Comparison of ENCODE assay signal across 22 mouse cellular contexts in the genomic region with DNA sequence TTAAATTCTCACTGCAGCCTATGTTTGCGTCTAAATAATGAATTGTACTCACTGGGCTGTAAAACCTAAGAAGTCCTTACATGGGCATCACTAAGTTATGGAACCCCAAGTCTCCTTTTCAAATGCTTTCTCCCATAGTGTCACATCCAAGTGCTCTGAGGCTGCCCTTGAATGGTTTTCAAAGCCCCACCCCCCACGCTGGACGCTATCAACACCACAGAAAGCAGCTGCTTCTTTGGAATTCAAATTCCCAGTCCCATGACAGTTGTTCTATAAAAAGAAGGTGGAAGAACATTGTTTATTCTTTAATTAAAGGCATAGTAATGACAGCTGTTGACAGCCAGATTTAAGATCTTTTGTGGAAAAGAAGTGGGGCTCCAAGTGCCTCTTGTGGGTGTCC.
A peak's percentile ranks its signal among the peaks of the same experiment; 100 is the strongest.
DNase-seq lines count a peak whose midpoint lies in the region; ATAC-seq and TF ChIP-seq lines count a peak whose summit lies in the region.
"Had no signal": no experiment of that assay in that cellular context is flagged by ENCODE, and none has a peak within 500 bp of the region (broad histone marks: within the 10 kb centered on the region; RNA-seq: fewer than 3 reads in every experiment).

No protein-coding gene starts in this region.

- H3K9ac ChIP-seq in embryonic facial prominence, embryonic 14.5 days (ENCODE audit: low read depth, low read length), result no peak overlapping the region
- no peak overlapping the region for H3K9ac ChIP-seq in kidney, postnatal 0 days (ENCODE audit: low read depth, low read length)
- H3K9ac ChIP-seq in kidney, embryonic 15.5 days, result no peak overlapping the region
- H3K9ac ChIP-seq in heart, embryonic 13.5 days, result no peak overlapping the region
- H3K9ac ChIP-seq: hindbrain, embryonic 14.5 days; limb, embryonic 12.5 days; liver, embryonic 12.5 days; stomach, embryonic 15.5 days had no signal

- 71% methylated on average over 3 of the region's 3 CpGs for WGBS in embryonic facial prominence, embryonic 14.5 days
- WGBS in embryonic facial prominence, embryonic 10.5 days, result 72% methylated on average over 3 of the region's 3 CpGs
- 48% methylated on average over 3 of the region's 3 CpGs for WGBS in kidney, postnatal 0 days
- 56% methylated on average over 3 of the region's 3 CpGs for WGBS in kidney, embryonic 15.5 days
- 36% methylated on average over 3 of the region's 3 CpGs for WGBS in heart, embryonic 13.5 days

- H3K4me3 ChIP-seq in embryonic facial prominence, embryonic 14.5 days (ENCODE audit: low read depth, low read length), result no peak overlapping the region
- H3K4me3 ChIP-seq in embryonic facial prominence, embryonic 10.5 days, result no peak overlapping the region
- H3K4me3 ChIP-seq in kidney, postnatal 0 days (replicated peaks; ENCODE audit: low read depth, low read length), result no peak overlapping the region
- H3K4me3 ChIP-seq in kidney, embryonic 15.5 days (replicated peaks), result no peak overlapping the region
- no peak overlapping the region for H3K4me3 ChIP-seq in heart, embryonic 13.5 days
- H3K4me3 ChIP-seq: gastrocnemius, adult 2 months; limb, embryonic 12.5 days; liver, embryonic 12.5 days; stomach, embryonic 15.5 days had no signal

- no peak overlapping the region for H3K4me2 ChIP-seq in embryonic facial prominence, embryonic 14.5 days (ENCODE audit: low read depth, low read length)
- H3K4me2 ChIP-seq in kidney, postnatal 0 days (ENCODE audit: low read length), result no peak overlapping the region
- no peak overlapping the region for H3K4me2 ChIP-seq in kidney, embryonic 15.5 days
- no peak overlapping the region for H3K4me2 ChIP-seq in heart, embryonic 13.5 days
- H3K4me2 ChIP-seq: hindbrain, embryonic 14.5 days; limb, embryonic 12.5 days; liver, embryonic 12.5 days; stomach, embryonic 15.5 days had no signal

- TF ChIP-seq CTCF in kidney, postnatal 0 days (IDR thresholded peaks at IDR 0.05; ENCODE audit: low read depth), result no peak

- no peak overlapping the region for H3K27ac ChIP-seq in embryonic facial prominence, embryonic 14.5 days (replicated peaks; ENCODE audit: low read depth, low read length)
- H3K27ac ChIP-seq in embryonic facial prominence, embryonic 10.5 days (replicated peaks), result no peak overlapping the region
- no peak overlapping the region for H3K27ac ChIP-seq in kidney, postnatal 0 days
- no peak overlapping the region for H3K27ac ChIP-seq in kidney, embryonic 15.5 days
- H3K27ac ChIP-seq in heart, embryonic 13.5 days (replicated peaks), result peak overlapping the region; percentile 50
- H3K27ac ChIP-seq: gastrocnemius, adult 2 months; hindbrain, embryonic 14.5 days; limb, embryonic 12.5 days; liver, embryonic 12.5 days; stomach, embryonic 15.5 days had no signal

- H3K27me3 ChIP-seq in embryonic facial prominence, embryonic 14.5 days (replicated peaks; ENCODE audit: control insufficient read depth, insufficient read depth, low read length), result no peaks in the 10 kb centered on the region
- no peaks in the 10 kb centered on the region for H3K27me3 ChIP-seq in embryonic facial prominence, embryonic 10.5 days (replicated peaks; ENCODE audit: low read depth, poor library complexity, severe bottlenecking)
- no peaks in the 10 kb centered on the region for H3K27me3 ChIP-seq in kidney, postnatal 0 days (ENCODE audit: insufficient read depth, low read length)
- H3K27me3 ChIP-seq in kidney, embryonic 15.5 days, result no peaks in the 10 kb centered on the region
- no peaks in the 10 kb centered on the region for H3K27me3 ChIP-seq in heart, embryonic 13.5 days (replicated peaks)
- H3K27me3 ChIP-seq: limb, embryonic 12.5 days; liver, embryonic 12.5 days; stomach, embryonic 15.5 days had no signal

- ATAC-seq in embryonic facial prominence, embryonic 14.5 days (ENCODE audit: low read depth), result no peak
- no peak for ATAC-seq in kidney, postnatal 0 days (replicated peaks; ENCODE audit: low FRiP score, low read depth)
- ATAC-seq in kidney, embryonic 15.5 days (replicated peaks; ENCODE audit: low FRiP score), result no peak
- peak; percentile 37; the same call in 1 of the 2 replicates for ATAC-seq in heart, embryonic 13.5 days (ENCODE audit: extremely low read depth, insufficient number of reproducible peaks, low FRiP score, low TSS enrichment)
- ATAC-seq: activated CD4-positive, CD25-positive, alpha-beta regulatory T cell, adult 4 months; intestine, embryonic 16.5 days; liver, embryonic 12.5 days; midbrain, embryonic 16.5 days had no signal

- H3K9me3 ChIP-seq in embryonic facial prominence, embryonic 14.5 days (ENCODE audit: control insufficient read depth, low read length), result no peaks in the 10 kb centered on the region
- no peaks in the 10 kb centered on the region for H3K9me3 ChIP-seq in embryonic facial prominence, embryonic 10.5 days
- no peaks in the 10 kb centered on the region for H3K9me3 ChIP-seq in kidney, postnatal 0 days (replicated peaks; ENCODE audit: low read length)
- H3K9me3 ChIP-seq in kidney, embryonic 15.5 days (replicated peaks), result no peaks in the 10 kb centered on the region
- H3K9me3 ChIP-seq in heart, embryonic 13.5 days, result no peaks in the 10 kb centered on the region
- H3K9me3 ChIP-seq: limb, embryonic 12.5 days; liver, embryonic 12.5 days; stomach, embryonic 15.5 days had no signal

- no peaks in the 10 kb centered on the region for H3K36me3 ChIP-seq in embryonic facial prominence, embryonic 14.5 days (ENCODE audit: control insufficient read depth, insufficient read depth, low read length)
- no peaks in the 10 kb centered on the region for H3K36me3 ChIP-seq in embryonic facial prominence, embryonic 10.5 days (replicated peaks)
- no peaks in the 10 kb centered on the region for H3K36me3 ChIP-seq in kidney, postnatal 0 days (ENCODE audit: insufficient read depth, low read length)
- no peaks in the 10 kb centered on the region for H3K36me3 ChIP-seq in kidney, embryonic 15.5 days
- no peaks in the 10 kb centered on the region for H3K36me3 ChIP-seq in heart, embryonic 13.5 days
- H3K36me3 ChIP-seq: G1E; limb, embryonic 12.5 days; liver, embryonic 12.5 days; stomach, embryonic 15.5 days had no signal

- intact Hi-C loops in heart, postnatal 10 days (cut with DNase I), result no loop called here

- DNase-seq in embryonic facial prominence, embryonic 14.5 days (ENCODE audit: low spot score), result peak; percentile 16
- no peak for DNase-seq in embryonic facial prominence, embryonic 10.5 days (ENCODE audit: low spot score)
- peak; percentile 25 for DNase-seq in kidney, postnatal 0 days (ENCODE audit: low spot score)
- peak; percentile 26 to 46 for DNase-seq in heart, postnatal 10 days
- DNase-seq in left cerebral cortex, adult 8-10 months (ENCODE audit: low spot score in 2 of 2), result no peak
- DNase-seq in right cerebral cortex, postnatal 14 days, result no peak
- DNase-seq: adrenal gland, postnatal 10 days; cerebellum, adult 9-11 months; gastrocnemius, adult 2 months; kidney, postnatal 36 days; layer of hippocampus, adult 9-11 months; thymus, adult 18-20 months had no signal

- no peaks in the 10 kb centered on the region for H3K4me1 ChIP-seq in embryonic facial prominence, embryonic 14.5 days (ENCODE audit: control insufficient read depth, insufficient read depth, low read length)
- H3K4me1 ChIP-seq in embryonic facial prominence, embryonic 10.5 days, result no peaks in the 10 kb centered on the region
- no peaks in the 10 kb centered on the region for H3K4me1 ChIP-seq in kidney, postnatal 0 days (replicated peaks; ENCODE audit: insufficient read depth, low read length)
- no peaks in the 10 kb centered on the region for H3K4me1 ChIP-seq in kidney, embryonic 15.5 days
- H3K4me1 ChIP-seq in heart, embryonic 13.5 days, result peaks cover 25% of the 10 kb centered on the region
- H3K4me1 ChIP-seq: limb, embryonic 12.5 days; liver, embryonic 12.5 days; stomach, embryonic 15.5 days had no signal

Comparison
In these comparisons a context has a peak if more than half of its experiments do, and no peak if none do; other contexts are left out.
1. DNase-seq: peak in embryonic facial prominence, embryonic 14.5 days (single experiment), kidney, postnatal 0 days (single experiment) and heart, postnatal 10 days (2 of 2); none in embryonic facial prominence, embryonic 10.5 days (single experiment), left cerebral cortex, adult 8-10 months (0 of 2) and right cerebral cortex, postnatal 14 days (single experiment).